Mouse (Mus musculus) frontal cortex, adult (tissue): ENCODE data around the gene Trim26.
A peak's percentile ranks its signal among the peaks of the same experiment; 100 is the strongest.
"Not testable (repeated sequence)": the region's sequence is repeated elsewhere in the genome, so short reads cannot be mapped to it uniquely, and the experiment has no call there.

Source experiments
- ATAC-seq: cut with Nextera tagmentation; 2 replicates; pipeline ENCODE4 v1.9.2; 2017; ENCODE audit warnings: mild to moderate bottlenecking, moderate library complexity, mixed read lengths; ENCODE audit not compliant: low TSS enrichment

The Trim26 gene

DNA sequence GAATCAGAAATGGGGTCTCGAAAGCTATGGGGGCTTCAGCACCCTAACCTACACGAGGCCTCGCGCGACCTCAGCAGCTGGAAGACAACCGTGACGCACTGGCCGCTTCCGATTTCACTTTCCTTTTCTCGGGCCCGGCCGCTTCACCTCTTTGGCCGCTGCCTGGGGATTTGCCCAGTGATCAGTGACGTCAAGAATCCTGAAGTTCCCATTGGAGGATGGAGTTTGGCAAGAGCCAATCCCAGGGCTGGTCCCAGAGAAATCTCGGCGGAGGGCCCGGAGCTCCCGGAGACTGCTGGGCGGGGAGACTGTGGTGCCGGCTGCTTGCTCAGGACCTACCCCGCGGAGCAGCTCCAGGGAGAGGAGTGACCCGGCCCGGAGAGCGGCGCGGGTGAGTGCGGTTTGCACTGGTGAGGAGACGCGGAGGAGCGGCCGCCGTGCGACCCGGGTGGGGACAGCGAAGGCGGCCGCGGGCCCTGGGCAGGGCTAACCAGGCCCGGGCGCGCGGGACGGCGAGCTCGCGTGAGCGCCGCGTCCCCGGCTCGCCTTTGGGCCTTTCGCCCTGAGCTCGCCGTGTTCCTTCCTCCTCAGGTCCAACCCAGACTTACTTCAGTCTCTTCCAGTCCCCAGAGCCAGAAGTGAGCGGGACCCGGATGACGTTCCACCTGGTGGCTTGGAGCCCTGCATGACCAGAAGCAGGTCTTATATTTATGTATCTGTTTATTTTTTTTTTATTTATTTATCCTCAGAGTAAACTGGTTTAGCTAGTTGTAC is at the start of gene Trim26:
Gene Trim26 (plus strand): TSS at position 261 of the 774 bp plus-strand sequence.
- peak; percentile 99 for ATAC-seq

DNA sequence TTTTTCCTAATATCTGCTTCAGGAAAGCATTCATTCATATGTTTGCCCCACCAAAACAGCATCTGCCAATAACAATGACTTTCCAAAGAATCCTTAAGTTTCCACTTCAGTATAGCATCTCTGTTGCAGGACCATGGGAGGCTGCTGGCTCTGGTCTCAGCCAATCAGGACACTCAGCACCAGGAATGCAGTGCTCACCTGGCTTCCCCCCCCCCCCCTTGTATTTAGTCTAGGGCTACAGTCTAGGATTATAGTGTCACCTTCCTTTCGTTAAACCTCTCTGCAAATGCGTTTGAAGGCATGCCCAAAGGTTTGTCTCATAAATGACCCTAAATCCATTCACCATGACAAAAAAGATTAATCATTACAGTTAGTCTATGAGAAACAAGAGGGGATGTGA is 48.6 kb upstream of the Trim26 start:
- no peak for ATAC-seq

- peak; percentile 85 for ATAC-seq
Measured at GRCm38 (mm10) chr17:36788801-36789200, 48.1 kb upstream of the Trim26 start.

GRCm38 (mm10) chr17:36799493-36799892 is 37.4 kb upstream of the Trim26 start:
- no peak for ATAC-seq

DNA sequence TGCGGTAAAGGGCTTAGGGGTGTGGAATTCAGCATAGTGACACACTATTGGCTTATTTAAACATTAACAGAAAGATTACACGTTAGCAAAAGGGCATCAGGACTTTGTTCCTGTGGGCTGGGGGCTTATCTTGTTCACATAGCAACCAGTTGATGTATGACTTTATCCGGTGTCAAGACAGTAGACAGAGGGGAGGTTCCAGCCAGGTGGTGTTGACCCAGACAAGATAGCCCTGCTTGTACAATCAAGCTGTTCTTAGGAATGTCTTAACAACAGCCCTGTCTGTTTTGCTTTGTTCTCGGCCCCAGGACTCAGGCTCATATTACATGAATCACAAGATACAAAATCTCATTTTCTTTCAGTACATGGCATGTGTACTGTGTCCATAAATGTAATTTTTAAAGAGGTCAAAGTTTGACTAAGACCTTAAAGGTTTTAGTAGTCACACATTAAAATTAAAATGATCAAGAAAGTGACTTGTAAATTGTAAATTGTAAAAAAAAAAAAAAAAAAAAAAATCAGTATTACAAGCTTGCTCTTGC is 36.9 kb upstream of the Trim26 start:
- ATAC-seq = not testable (repeated sequence)

- no peak for ATAC-seq
Measured at GRCm38 (mm10) chr17:36811871-36812270, 25.1 kb upstream of the Trim26 start, which contains the start of gene H2-M10.6. Gene H2-M10.6 (plus strand): TSS chr17:36812171.

- ATAC-seq = peak; percentile 67; the same call in 1 of the 2 replicates
Measured at GRCm38 (mm10) chr17:36824005-36824404, 12.9 kb upstream of the Trim26 start.

DNA sequence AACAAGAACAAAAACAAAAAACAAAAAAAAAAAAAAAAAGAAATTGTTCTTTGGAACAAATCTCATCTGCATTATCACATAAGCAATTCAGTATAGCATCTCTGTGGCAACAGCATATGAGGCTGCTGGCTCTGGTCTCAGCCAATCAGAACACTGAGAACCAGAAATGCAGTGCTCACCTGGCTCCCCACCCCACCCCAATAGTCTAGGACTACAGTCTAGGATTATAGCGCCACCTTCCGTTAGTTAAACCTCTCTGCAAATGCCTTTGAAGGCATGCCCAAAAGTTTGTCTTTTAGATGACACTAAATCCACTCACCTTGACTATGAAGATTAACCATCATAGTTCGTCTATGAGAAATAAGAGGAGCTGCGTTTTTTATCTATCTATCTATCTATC is 11.4 kb upstream of the Trim26 start:
- ATAC-seq = peak; percentile 57

GRCm38 (mm10) chr17:36826002-36826401 is 10.9 kb upstream of the Trim26 start:
- ATAC-seq = peak; percentile 80

DNA sequence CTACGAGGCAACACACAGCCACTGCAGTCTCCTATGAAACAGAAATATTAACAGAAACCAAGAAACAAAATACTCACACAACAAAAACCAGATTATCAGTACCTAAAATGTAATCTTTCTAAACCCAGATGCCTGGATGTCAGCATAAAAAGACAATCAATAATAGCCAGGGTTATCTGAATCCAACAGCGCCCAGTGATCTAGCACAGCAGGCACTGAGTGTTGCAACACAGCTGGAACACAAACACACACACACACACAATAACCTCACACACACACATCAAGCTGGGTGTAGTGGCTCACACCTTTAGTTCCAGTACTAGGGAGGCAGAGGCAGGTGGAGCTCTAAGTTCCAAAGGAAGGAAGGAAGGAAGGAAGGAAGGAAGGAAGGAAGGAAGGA is 8.4 kb upstream of the Trim26 start:
- no peak for ATAC-seq

- no peak for ATAC-seq
Measured at GRCm38 (mm10) chr17:36830470-36830869, 6.5 kb upstream of the Trim26 start.

GRCm38 (mm10) chr17:36832694-36833093 is 4.2 kb upstream of the Trim26 start:
- ATAC-seq = no peak

DNA sequence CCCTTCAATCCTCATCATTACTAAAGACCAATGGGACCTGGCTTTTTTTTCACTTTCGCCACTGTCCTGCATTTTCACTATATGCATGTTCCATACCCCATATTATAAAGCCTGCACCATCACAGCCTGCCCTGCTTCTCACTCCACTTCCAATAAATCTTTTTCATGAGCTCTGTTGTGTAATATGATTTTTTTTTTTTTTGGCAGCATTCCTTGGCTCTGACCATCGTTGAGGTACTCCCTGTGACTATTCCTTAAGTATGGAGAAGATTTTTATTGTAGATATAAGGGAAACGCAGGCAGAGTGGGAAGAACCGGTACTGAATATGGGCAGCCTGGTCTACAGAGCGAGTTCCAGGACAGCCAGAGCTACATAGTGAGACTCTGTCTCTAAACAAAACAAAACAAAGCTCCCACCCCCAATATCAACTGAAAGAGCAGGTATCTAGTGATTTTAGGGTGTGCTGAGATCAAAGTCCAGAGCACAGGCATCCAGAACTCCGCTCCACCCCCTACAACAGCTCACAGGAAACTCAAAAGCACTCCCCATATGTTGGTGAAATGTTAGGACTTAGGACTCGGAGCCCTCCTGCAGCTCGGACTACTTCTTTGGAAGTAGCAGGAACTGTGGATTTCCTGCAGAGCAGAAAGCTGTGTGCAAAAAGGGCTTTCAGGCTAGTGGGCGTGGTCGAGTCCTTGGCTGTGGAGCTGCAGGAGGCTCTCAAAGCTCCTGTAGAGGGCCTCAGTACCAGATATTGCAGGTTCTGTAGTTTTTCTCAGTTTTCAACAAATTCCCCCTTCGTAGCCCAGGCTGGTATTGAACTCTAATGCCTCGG is 1.1 kb upstream of the Trim26 start:
- ATAC-seq = peak; percentile 70

GRCm38 (mm10) chr17:36836427-36836812 is 514 bp upstream of the Trim26 start:
- no peak for ATAC-seq

- no peak for ATAC-seq
Measured at GRCm38 (mm10) chr17:36839001-36839400, 2.1 kb downstream of the Trim26 start.

GRCm38 (mm10) chr17:36839931-36840330 is 3.0 kb downstream of the Trim26 start:
- ATAC-seq = no peak

DNA sequence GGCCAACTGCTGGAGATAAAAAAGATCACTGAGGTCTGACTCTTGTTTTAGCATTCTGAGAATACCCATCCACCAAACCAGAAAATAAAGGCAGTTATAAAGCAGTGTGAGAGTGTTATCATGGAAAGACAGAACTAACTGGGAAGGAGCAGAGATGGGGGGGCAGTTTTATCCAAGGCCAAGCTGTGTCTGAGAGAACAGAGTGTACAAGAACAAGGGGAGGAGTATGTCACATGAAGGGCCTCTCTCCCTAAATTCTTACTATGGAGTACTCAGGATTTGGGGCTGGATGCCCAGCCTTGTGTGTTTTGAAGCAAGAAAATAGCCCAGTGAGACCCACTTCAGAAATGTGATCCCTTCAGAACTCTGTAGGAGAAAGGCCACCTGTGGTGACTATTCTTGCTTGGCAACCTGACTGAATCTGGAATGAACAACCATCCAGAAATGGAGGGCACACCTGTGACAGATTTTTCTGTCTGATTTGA is 4.1 kb downstream of the Trim26 start:
- ATAC-seq = no peak

DNA sequence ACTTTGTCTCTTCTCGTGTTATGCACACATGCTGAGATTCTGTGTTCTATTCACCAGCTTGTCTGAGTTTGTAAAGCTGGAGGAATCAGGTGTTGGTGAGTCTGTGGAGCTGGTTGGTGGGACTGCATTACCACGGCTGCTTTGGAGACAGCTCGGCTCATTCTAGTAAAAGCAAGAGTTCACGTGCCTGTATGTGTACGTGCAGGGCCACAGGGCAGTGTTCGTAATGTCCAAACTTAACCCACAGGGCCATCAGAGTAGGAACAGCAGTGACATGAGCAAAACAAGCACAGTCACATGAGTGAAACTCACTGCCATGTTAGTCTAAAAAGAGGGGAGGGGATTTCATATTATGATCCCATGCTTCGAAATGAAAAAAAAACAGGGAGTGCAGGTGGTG is 6.8 kb downstream of the Trim26 start:
- ATAC-seq = no peak

DNA sequence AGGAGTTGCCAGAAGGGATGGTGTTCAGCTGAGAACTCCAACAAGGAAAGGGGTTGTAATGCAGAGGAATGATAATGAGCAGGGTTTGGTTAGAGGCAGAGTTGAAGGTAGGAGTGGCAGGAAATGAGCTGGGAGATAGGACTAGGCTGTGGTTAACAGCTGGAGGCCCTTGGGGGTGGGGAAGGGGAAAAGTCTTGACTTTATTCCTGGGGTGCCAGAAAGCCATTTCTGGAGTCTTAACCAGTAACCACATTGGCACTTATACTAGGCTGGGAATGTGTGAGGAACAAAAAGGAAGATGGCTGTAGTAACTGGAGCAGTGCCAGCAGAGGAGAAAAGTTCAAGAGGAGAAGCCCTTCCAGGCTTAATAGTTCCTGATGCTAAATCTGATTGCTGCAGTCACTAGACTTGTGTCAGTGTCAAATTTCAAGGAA is 7.4 kb downstream of the Trim26 start:
- no peak for ATAC-seq

DNA sequence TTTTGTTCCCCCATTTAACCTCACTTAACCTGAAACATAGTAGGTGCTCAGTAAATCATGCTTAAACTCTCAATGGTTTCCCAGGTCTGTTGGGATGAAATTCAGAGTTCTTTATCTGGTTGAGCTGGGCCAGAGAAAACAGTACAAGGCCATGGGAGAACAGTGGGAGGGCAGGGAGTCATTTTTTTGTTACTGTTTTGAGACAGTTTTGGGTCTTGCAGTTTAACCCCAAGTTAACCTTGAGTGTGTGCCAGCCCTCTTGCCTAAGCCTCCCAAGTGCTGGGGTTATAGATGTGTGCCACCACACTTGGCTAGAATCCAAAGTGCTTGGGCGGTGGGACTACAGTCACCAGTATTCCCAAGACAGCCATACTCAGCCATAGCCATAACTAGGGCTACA is 7.8 kb downstream of the Trim26 start:
- ATAC-seq = no peak

DNA sequence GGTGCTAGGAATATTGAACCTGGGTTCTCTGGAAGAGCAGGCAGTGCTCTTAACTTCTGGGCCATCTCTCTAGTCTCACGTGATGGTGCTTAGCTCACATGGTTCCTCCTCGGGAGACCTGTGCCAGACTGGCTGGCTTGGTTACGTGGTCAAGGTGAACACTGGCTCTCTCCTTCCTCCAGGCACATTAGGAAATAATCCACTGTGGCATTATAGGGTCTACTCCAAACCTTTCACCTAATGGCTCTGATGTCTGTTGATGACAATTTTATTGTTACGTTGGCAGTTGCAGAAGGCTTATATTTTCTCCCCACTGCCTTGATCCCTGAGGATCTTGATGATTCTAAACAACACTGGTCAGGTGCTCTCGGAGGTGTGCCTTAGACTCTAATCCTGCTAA is 12.0 kb downstream of the Trim26 start:
- no peak for ATAC-seq

DNA sequence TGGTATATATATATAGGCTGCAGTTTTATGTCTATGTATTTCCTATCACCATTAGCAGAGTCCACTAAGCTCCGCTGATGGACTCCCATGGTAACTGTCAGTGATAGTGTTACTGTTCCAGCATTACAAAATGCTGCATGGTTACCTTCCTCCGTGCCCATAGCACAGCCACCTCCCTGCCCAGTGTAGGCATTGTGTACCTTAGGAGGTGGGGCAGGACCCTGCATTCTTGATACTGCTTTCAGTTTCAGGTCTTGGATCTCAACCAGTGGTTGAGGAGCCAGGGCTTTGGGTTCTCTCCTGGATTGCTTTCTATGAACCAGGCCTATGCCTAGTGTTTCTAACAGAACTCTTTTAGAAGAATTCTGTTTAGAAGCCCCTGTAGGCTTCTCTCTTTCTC is 13.1 kb downstream of the Trim26 start:
- no peak for ATAC-seq
